Mouse (Mus musculus): ENCODE data around the gene Sumo1. TPM values are rescaled to one million over a fixed set of nuclear protein-coding genes. Genes with fewer than 3 reads are reported as not detected.

Sumo1 gene
- total and polyA plus RNA-seq, 3 experiments, result 122 to 505 (median 296) TPM

- TF ChIP-seq NELFE (IDR thresholded peaks at IDR 0.05; ENCODE audit: low read depth, low read length), result no peak
- no peak for TF ChIP-seq USF2 (conservative IDR thresholded peaks at IDR 0.05; ENCODE audit: low read depth, low read length)
- TF ChIP-seq MAFK (IDR thresholded peaks at IDR 0.05; ENCODE audit: insufficient replicate concordance, low read length), result no peak
- TF ChIP-seq CHD1 (IDR thresholded peaks at IDR 0.05; ENCODE audit: low read depth, low read length), result no peak
- no peak for TF ChIP-seq ZC3H11A (IDR thresholded peaks at IDR 0.05; ENCODE audit: low read depth, low read length)
- TF ChIP-seq NRF1 (IDR thresholded peaks at IDR 0.05; ENCODE audit: low read depth, low read length), result no peak
- no peak for TF ChIP-seq MEF2A (IDR thresholded peaks at IDR 0.05; ENCODE audit: borderline replicate concordance, low read depth, low read length)
- TF ChIP-seq JUND (conservative IDR thresholded peaks at IDR 0.05; ENCODE audit: low read depth, low read length), result no peak
- TF ChIP-seq POLR2A (IDR thresholded peaks at IDR 0.05; ENCODE audit: low read depth, low read length), result no peak
- TF ChIP-seq RAD21 (IDR thresholded peaks at IDR 0.05; ENCODE audit: low read depth, low read length), result no peak
- TF ChIP-seq JUN (IDR thresholded peaks at IDR 0.05; ENCODE audit: insufficient read depth, low read depth, low read length), result no peak
- no peak for TF ChIP-seq CTCF (conservative IDR thresholded peaks at IDR 0.05 in 1 of 2, IDR thresholded peaks at IDR 0.05 in 1 of 2; ENCODE audit: low read depth in 2 of 2, low read length in 2 of 2)
- TF ChIP-seq IRF4 (IDR thresholded peaks at IDR 0.05; ENCODE audit: low read depth, low read length), result no peak
- no peak for TF ChIP-seq ZKSCAN1 (IDR thresholded peaks at IDR 0.05; ENCODE audit: borderline replicate concordance, low read depth, low read length)
- TF ChIP-seq E2F4 (IDR thresholded peaks at IDR 0.05; ENCODE audit: insufficient replicate concordance, low read depth, low read length), result no peak
- TF ChIP-seq CHD2 (IDR thresholded peaks at IDR 0.05; ENCODE audit: low read length), result no peak
- TF ChIP-seq SMC3 (IDR thresholded peaks at IDR 0.05; ENCODE audit: low read depth, low read length), result no peak
- no peak for TF ChIP-seq ZMIZ1 (IDR thresholded peaks at IDR 0.05; ENCODE audit: low read depth, low read length)
- no peak for TF ChIP-seq PAX5 (IDR thresholded peaks at IDR 0.05; ENCODE audit: low read length)
- no peak for TF ChIP-seq RCOR1 (conservative IDR thresholded peaks at IDR 0.05; ENCODE audit: low read depth, low read length)
- DNase-seq (ENCODE audit: extremely low read depth), result no peak
These were observed 128.4 kb downstream of the Sumo1 start for GRCm38 (mm10) chr1:59542231-59542630.

GRCm38 (mm10) chr1:59541271-59542020 is 129.2 kb downstream of the Sumo1 start:
- H3K9me3 ChIP-seq (replicated peaks; ENCODE audit: low read length), result no peaks in the 10 kb centered on the region
- dilution Hi-C loops (cut with MboI; ENCODE audit: extremely low pct_ligation_motif_present, extremely low pct_unique_long_range_greater_than_20kb, low sequenced_read_pairs), result no loop called here
- no peak overlapping the region for H3K4me3 ChIP-seq (replicated peaks in 1 of 3; ENCODE audit: low read depth in 2 of 3, low read length in 2 of 3, poor library complexity in 1 of 3)
- no peak overlapping the region for H3K4me2 ChIP-seq (ENCODE audit: insufficient read depth, low read depth, poor library complexity, severe bottlenecking)
- no peak overlapping the region for H3K27ac ChIP-seq (ENCODE audit: insufficient read depth, low read depth)
- no peaks in the 10 kb centered on the region for H3K36me3 ChIP-seq (replicated peaks in 1 of 2; ENCODE audit: control insufficient read depth in 1 of 2, insufficient read depth in 1 of 2, low read length in 1 of 2)
- H3K27me3 ChIP-seq (replicated peaks), result no peaks in the 10 kb centered on the region
- in situ Hi-C loops (cut with MboI; ENCODE audit: low pct_ligation_motif_present, low pct_unique_long_range_greater_than_20kb, low sequenced_read_pairs), result no loop called here
- TF ChIP-seq ZNF384 (IDR thresholded peaks at IDR 0.05; ENCODE audit: low read depth, low read length) (no peak), SMC3 (IDR thresholded peaks at IDR 0.05; ENCODE audit: low read depth, low read length) (no peak), JUN (IDR thresholded peaks at IDR 0.05; ENCODE audit: insufficient read depth, low read depth, low read length) (no peak), ELF1 (IDR thresholded peaks at IDR 0.05; ENCODE audit: low read depth, low read length) (no peak), CTCF (conservative IDR thresholded peaks at IDR 0.05 in 1 of 2, IDR thresholded peaks at IDR 0.05 in 1 of 2; ENCODE audit: low read depth in 2 of 2, low read length in 2 of 2) (no peak)
- DNase-seq (ENCODE audit: extremely low read depth), result no peak
- H3K9ac ChIP-seq (ENCODE audit: insufficient read depth, low read depth), result no peak overlapping the region
- H3K79me2 ChIP-seq (replicated peaks; ENCODE audit: control insufficient read depth, extremely low read depth, insufficient read depth, poor library complexity, severe bottlenecking), result no peaks in the 10 kb centered on the region
- no peaks in the 10 kb centered on the region for H3K4me1 ChIP-seq (ENCODE audit: control insufficient read depth in 1 of 2, insufficient read depth in 2 of 2)

More at GRCm38 (mm10) chr1:59542231-59542630, 128.4 kb downstream of the Sumo1 start:
- H3K9ac ChIP-seq (ENCODE audit: insufficient read depth, low read depth), result no peak overlapping the region
- H3K9me3 ChIP-seq (replicated peaks; ENCODE audit: low read length), result no peaks in the 10 kb centered on the region
- no peaks in the 10 kb centered on the region for H3K4me1 ChIP-seq (ENCODE audit: control insufficient read depth in 1 of 2, insufficient read depth in 2 of 2)
- in situ Hi-C loops (cut with MboI; ENCODE audit: low pct_ligation_motif_present, low pct_unique_long_range_greater_than_20kb, low sequenced_read_pairs) (no loop called here), dilution Hi-C loops (cut with MboI; ENCODE audit: extremely low pct_ligation_motif_present, extremely low pct_unique_long_range_greater_than_20kb, low sequenced_read_pairs) (no loop called here)
- no peaks in the 10 kb centered on the region for H3K36me3 ChIP-seq (replicated peaks in 1 of 2; ENCODE audit: control insufficient read depth in 1 of 2, insufficient read depth in 1 of 2, low read length in 1 of 2)
- H3K79me2 ChIP-seq (replicated peaks; ENCODE audit: control insufficient read depth, extremely low read depth, insufficient read depth, poor library complexity, severe bottlenecking), result no peaks in the 10 kb centered on the region
- no peak overlapping the region for H3K4me2 ChIP-seq (ENCODE audit: insufficient read depth, low read depth, poor library complexity, severe bottlenecking)
- no peaks in the 10 kb centered on the region for H3K27me3 ChIP-seq (replicated peaks)
- no peak overlapping the region for H3K4me3 ChIP-seq (replicated peaks in 1 of 3; ENCODE audit: low read depth in 2 of 3, low read length in 2 of 3, poor library complexity in 1 of 3)
- H3K27ac ChIP-seq (ENCODE audit: insufficient read depth, low read depth), result no peak overlapping the region
